Mouse (Mus musculus): ENCODE results near the gene Dtx3. TPM values are rescaled to one million over a fixed set of nuclear protein-coding genes. Genes with fewer than 3 reads are reported as not detected.
A peak's percentile ranks its signal among the peaks of the same experiment; 100 is the strongest.

Gene Dtx3
- polyA plus RNA-seq, 1 experiment = 126 TPM

DNA sequence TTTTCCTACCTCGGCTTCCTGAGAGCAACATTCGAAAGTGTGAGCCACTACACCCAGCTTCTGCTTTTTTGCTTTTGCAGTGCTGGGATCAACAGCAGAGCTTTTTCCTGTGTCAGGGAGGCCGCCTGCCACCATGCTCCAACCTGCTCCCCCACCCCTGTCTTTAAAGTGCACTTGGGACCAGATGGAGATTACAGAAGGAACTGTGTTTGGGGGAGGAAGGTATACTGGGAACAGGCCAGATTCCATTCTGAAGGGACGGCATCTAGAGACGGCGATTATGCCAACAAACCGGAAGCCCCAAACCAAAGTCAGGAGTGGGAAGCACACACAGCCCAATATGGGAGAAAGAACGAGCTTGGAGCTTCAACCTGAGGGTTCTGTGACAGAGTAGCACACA lies 31.6 kb upstream of the Dtx3 start:
- Histone ChIP-seq H3K4me3 (ENCODE audit: control insufficient read depth, low read depth, low read length) (no peak overlapping the region), H3K36me3 (ENCODE audit: control insufficient read depth, insufficient read depth, low read length) (no peaks in the 10 kb centered on the region), H3K27ac (ENCODE audit: control insufficient read depth, insufficient read depth, low read depth, low read length) (no peak overlapping the region), H3K27me3 (ENCODE audit: control insufficient read depth, insufficient read depth, low read length) (no peaks in the 10 kb centered on the region), H3K4me1 (ENCODE audit: control insufficient read depth, insufficient read depth, low read length) (peaks cover 5% of the 10 kb centered on the region)
- TF ChIP-seq CTCF (IDR thresholded peaks at IDR 0.05; ENCODE audit: control insufficient read depth, insufficient read depth, insufficient replicate concordance, low read depth, low read length) (no peak), POLR2A (IDR thresholded peaks at IDR 0.05; ENCODE audit: control insufficient read depth, low read depth, low read length) (no peak)

DNA sequence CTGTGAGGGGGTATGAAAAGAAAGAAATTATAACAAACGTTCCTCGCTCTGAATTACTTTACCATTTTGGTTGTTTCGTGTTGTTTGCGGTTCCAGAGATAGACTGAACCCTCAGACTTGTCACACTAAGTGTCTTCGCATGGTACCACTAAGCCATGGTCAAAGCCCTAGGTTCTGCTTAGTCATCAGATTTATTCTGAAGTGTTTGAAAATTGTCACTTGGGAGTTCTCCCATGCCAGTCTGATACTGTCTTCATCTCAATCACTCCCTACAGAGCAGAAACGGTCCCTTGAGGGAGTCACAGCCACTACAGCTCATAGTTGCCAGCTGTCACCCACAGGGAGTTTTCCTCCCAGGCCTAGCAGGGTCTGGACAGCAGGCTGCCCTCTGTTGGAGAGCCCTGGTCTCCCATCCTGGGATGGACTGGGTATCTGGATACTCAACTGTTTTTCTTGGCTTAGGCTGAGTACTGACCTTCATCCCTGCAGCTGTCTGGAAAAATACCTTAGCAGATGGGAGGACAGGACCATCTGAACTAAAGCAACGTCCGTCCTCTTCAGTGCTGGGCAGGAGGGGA lies 30.9 kb upstream of the Dtx3 start:
- H3K27me3 ChIP-seq (ENCODE audit: control insufficient read depth, insufficient read depth, low read length) = no peaks in the 10 kb centered on the region
- H3K36me3 ChIP-seq (ENCODE audit: control insufficient read depth, insufficient read depth, low read length) = no peaks in the 10 kb centered on the region
- TF ChIP-seq CTCF (IDR thresholded peaks at IDR 0.05; ENCODE audit: control insufficient read depth, insufficient read depth, insufficient replicate concordance, low read depth, low read length) (peak; percentile 19; the same call in 1 of the 2 replicates), POLR2A (IDR thresholded peaks at IDR 0.05; ENCODE audit: control insufficient read depth, low read depth, low read length) (no peak)
- H3K27ac ChIP-seq (ENCODE audit: control insufficient read depth, insufficient read depth, low read depth, low read length) = no peak overlapping the region
- peaks cover 5% of the 10 kb centered on the region for H3K4me1 ChIP-seq (ENCODE audit: control insufficient read depth, insufficient read depth, low read length)
- no peak overlapping the region for H3K4me3 ChIP-seq (ENCODE audit: control insufficient read depth, low read depth, low read length)

DNA sequence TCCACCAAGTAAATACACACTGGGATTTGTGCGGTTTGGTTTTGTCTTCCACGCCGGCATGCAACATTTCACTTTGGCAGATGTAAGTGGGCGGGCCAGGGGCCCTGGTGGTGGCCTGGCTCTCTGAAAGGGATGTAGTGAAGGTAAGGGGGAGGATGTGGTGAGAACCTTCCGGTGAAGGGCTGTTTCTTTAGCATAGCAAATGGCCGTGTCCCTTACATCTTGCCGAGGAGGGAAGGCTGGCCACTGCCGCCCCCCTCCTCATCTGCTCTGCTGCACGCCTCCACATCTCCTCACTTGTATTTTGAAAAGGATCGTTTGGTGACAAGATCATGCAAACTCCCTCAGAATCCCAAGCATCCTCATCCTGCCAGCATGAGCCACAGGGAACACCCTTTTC lies 30.2 kb upstream of the Dtx3 start:
- peaks cover 5% of the 10 kb centered on the region for H3K4me1 ChIP-seq (ENCODE audit: control insufficient read depth, insufficient read depth, low read length)
- H3K36me3 ChIP-seq (ENCODE audit: control insufficient read depth, insufficient read depth, low read length) = no peaks in the 10 kb centered on the region
- H3K27ac ChIP-seq (ENCODE audit: control insufficient read depth, insufficient read depth, low read depth, low read length) = no peak overlapping the region
- no peak for TF ChIP-seq CTCF (IDR thresholded peaks at IDR 0.05; ENCODE audit: control insufficient read depth, insufficient read depth, insufficient replicate concordance, low read depth, low read length)
- H3K4me3 ChIP-seq (ENCODE audit: control insufficient read depth, low read depth, low read length) = no peak overlapping the region
- no peaks in the 10 kb centered on the region for H3K27me3 ChIP-seq (ENCODE audit: control insufficient read depth, insufficient read depth, low read length)

DNA sequence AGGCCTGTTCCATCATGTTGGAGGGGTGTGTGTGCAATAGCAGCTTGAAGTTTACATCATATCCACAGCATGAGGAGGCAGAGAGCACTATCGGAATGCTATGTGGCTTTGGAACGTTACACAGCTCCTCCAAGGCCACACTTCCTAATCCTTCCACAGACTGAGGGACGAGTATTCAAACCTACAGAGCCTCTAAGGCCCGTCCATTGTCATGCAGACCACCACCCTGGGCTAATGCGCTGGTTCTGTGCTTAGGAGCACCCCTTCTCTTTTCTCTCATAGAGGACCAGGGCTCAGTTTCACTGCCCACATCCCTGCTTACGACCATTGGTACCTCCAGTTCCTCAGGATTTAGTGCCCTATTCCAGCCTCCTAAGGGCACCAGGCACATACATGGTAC lies 29.7 kb upstream of the Dtx3 start:
- no peak overlapping the region for H3K4me3 ChIP-seq (ENCODE audit: control insufficient read depth, low read depth, low read length)
- no peaks in the 10 kb centered on the region for H3K27me3 ChIP-seq (ENCODE audit: control insufficient read depth, insufficient read depth, low read length)
- TF ChIP-seq CTCF (IDR thresholded peaks at IDR 0.05; ENCODE audit: control insufficient read depth, insufficient read depth, insufficient replicate concordance, low read depth, low read length) (no peak), POLR2A (IDR thresholded peaks at IDR 0.05; ENCODE audit: control insufficient read depth, low read depth, low read length) (no peak)
- H3K27ac ChIP-seq (ENCODE audit: control insufficient read depth, insufficient read depth, low read depth, low read length) = no peak overlapping the region
- H3K36me3 ChIP-seq (ENCODE audit: control insufficient read depth, insufficient read depth, low read length) = no peaks in the 10 kb centered on the region
- peaks cover 5% of the 10 kb centered on the region for H3K4me1 ChIP-seq (ENCODE audit: control insufficient read depth, insufficient read depth, low read length)

DNA sequence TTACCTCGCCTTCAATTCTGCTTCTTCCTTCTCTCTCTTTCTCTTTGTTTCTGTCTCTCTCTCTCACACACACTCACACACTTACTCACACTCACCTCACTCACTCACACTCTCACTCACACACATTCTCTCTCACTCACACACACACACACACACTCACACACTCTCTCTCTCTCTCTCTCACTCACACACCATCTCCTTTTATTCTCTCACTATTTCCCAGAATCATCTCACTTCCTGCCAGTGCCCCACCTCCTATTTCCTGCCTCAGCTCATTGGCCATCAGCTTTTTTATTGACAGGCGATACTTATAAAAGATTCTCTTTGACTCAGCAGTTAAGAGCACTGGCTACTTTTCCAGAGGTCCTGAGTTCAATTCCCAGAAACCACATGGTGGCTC lies 22.8 kb upstream of the Dtx3 start:
- no peaks in the 10 kb centered on the region for H3K27me3 ChIP-seq (ENCODE audit: control insufficient read depth, insufficient read depth, low read length)

DNA sequence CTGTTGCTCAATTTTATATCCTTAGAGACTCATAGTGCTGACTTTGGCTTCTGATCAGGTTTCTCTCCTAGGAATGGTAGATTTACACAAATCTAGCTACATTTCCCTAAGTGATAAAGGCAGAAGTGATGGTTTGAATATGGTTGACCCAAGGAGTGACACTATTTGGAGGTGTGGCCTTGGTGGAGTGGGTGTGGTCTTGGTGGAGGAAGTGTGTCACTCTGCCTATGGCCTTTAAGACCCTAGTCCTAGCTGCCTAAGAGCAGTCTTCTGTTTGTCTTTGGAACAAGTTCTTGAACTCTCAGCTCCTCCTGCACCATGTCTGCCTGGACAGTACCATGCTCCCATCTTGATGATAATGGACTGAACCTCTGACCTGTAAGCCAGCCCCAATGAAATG lies 21.6 kb upstream of the Dtx3 start:
- no peak for TF ChIP-seq POLR2A (IDR thresholded peaks at IDR 0.05; ENCODE audit: control insufficient read depth, low read depth, low read length)
- TF ChIP-seq CTCF (IDR thresholded peaks at IDR 0.05; ENCODE audit: control insufficient read depth, insufficient read depth, insufficient replicate concordance, low read depth, low read length) = no peak
- H3K27ac ChIP-seq (ENCODE audit: control insufficient read depth, insufficient read depth, low read depth, low read length) = no peak overlapping the region

More for the DNA sequence above, 22.8 kb upstream of the Dtx3 start:
- Histone ChIP-seq H3K36me3 (ENCODE audit: control insufficient read depth, insufficient read depth, low read length) (no peaks in the 10 kb centered on the region), H3K4me1 (ENCODE audit: control insufficient read depth, insufficient read depth, low read length) (no peaks in the 10 kb centered on the region), H3K27ac (ENCODE audit: control insufficient read depth, insufficient read depth, low read depth, low read length) (no peak overlapping the region), H3K4me3 (ENCODE audit: control insufficient read depth, low read depth, low read length) (no peak overlapping the region)
- no peak for TF ChIP-seq CTCF (IDR thresholded peaks at IDR 0.05; ENCODE audit: control insufficient read depth, insufficient read depth, insufficient replicate concordance, low read depth, low read length)
- no peak for TF ChIP-seq POLR2A (IDR thresholded peaks at IDR 0.05; ENCODE audit: control insufficient read depth, low read depth, low read length)

DNA sequence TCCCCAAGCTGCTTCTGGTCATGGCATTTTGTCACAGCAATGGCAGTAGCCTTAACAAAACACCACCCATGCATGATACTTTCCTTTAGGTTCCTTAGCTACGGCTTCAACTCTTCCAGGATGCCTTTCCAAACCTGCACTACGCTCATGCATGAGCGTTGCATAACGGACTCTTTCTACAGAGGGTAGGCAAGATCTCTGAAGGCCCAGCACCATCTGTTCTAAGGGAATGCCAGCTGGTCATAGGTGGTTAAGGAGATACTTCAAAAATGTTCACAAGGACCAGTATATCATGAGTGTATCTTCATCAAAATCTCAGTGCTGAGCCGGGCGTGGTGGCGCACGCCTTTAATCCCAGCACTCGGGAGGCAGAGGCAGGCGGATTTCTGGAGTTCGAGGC lies 20.9 kb upstream of the Dtx3 start:
- no peaks in the 10 kb centered on the region for H3K36me3 ChIP-seq (ENCODE audit: control insufficient read depth, insufficient read depth, low read length)
- no peak for TF ChIP-seq POLR2A (IDR thresholded peaks at IDR 0.05; ENCODE audit: control insufficient read depth, low read depth, low read length)
- no peak for TF ChIP-seq CTCF (IDR thresholded peaks at IDR 0.05; ENCODE audit: control insufficient read depth, insufficient read depth, insufficient replicate concordance, low read depth, low read length)
- no peak overlapping the region for H3K27ac ChIP-seq (ENCODE audit: control insufficient read depth, insufficient read depth, low read depth, low read length)
- no peaks in the 10 kb centered on the region; the same call in 1 of the 2 replicates for H3K4me1 ChIP-seq (ENCODE audit: control insufficient read depth, insufficient read depth, low read length)
- H3K4me3 ChIP-seq (ENCODE audit: control insufficient read depth, low read depth, low read length) = no peak overlapping the region
- H3K27me3 ChIP-seq (ENCODE audit: control insufficient read depth, insufficient read depth, low read length) = no peaks in the 10 kb centered on the region

More for the DNA sequence above, 21.6 kb upstream of the Dtx3 start:
- no peaks in the 10 kb centered on the region for H3K36me3 ChIP-seq (ENCODE audit: control insufficient read depth, insufficient read depth, low read length)
- no peaks in the 10 kb centered on the region for H3K4me1 ChIP-seq (ENCODE audit: control insufficient read depth, insufficient read depth, low read length)
- no peak overlapping the region for H3K4me3 ChIP-seq (ENCODE audit: control insufficient read depth, low read depth, low read length)
- H3K27me3 ChIP-seq (ENCODE audit: control insufficient read depth, insufficient read depth, low read length) = no peaks in the 10 kb centered on the region

DNA sequence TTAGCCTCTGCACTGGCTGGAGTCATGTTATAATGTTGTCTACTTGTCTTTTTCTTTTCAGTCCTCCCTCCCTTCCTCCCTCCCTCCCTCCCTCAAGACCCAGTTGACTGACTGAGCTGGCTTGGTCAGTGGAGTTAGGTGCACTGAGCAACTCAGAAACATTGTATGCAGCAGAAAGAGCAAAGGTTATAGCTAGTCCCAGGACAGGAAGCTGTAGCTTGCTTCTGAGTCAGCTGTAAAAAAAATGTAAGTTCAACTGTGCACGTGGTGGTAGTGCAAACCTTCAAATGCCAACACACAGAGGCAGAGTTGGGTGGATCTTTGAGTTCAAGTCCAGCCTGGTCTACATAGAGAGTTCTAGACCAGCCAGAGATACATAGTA lies 18.9 kb upstream of the Dtx3 start:
- Histone ChIP-seq H3K36me3 (ENCODE audit: control insufficient read depth, insufficient read depth, low read length) (no peaks in the 10 kb centered on the region), H3K4me3 (ENCODE audit: control insufficient read depth, low read depth, low read length) (no peak overlapping the region), H3K27ac (ENCODE audit: control insufficient read depth, insufficient read depth, low read depth, low read length) (no peak overlapping the region), H3K27me3 (ENCODE audit: control insufficient read depth, insufficient read depth, low read length) (no peaks in the 10 kb centered on the region), H3K4me1 (ENCODE audit: control insufficient read depth, insufficient read depth, low read length) (peaks cover 6% of the 10 kb centered on the region)
- TF ChIP-seq CTCF (IDR thresholded peaks at IDR 0.05; ENCODE audit: control insufficient read depth, insufficient read depth, insufficient replicate concordance, low read depth, low read length) (no peak), POLR2A (IDR thresholded peaks at IDR 0.05; ENCODE audit: control insufficient read depth, low read depth, low read length) (no peak)
